Mouse (Mus musculus): ENCODE measurements around the gene Slc35f3. TPM values are rescaled to one million over a fixed set of nuclear protein-coding genes. Genes with fewer than 3 reads are reported as not detected.

Gene Slc35f3
- polyA plus RNA-seq, 1 experiment: not detected

DNA sequence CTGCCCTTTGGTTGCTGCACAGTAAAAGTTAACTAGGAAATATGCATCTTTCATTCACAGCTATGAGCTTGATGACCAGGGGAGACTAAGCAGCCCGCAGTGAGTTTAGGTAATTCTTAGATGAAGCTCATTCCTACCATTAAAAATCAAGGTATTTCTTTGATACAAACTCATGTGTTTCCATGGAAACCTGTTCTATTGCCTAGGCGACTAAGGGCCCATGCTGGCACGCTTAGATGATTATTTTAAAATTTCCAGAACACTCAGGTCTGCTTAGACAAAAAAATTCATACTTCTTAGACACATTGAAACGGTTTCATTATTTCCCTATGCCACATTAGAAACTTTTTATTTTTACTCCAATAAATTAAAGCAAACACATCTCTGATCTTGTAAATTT, 106.7 kb downstream of the Slc35f3 start:
- TF ChIP-seq MYOD1 (IDR thresholded peaks at IDR 0.05; ENCODE audit: control insufficient read depth, insufficient read length, low read depth): no peak
- no peak for TF ChIP-seq MAX (IDR thresholded peaks at IDR 0.05)
- no peak for TF ChIP-seq USF1 (IDR thresholded peaks at IDR 0.05; ENCODE audit: low read depth)
- TF ChIP-seq CEBPB (IDR thresholded peaks at IDR 0.05; ENCODE audit: low read depth): no peak
- peaks cover 4% of the 10 kb centered on the region for H3K27me3 ChIP-seq (ENCODE audit: control insufficient read depth, insufficient read depth, insufficient read length)
- no peak overlapping the region for H3K4me3 ChIP-seq (ENCODE audit: insufficient read depth, poor library complexity, severe bottlenecking)
- no peaks in the 10 kb centered on the region for H3K79me2 ChIP-seq (ENCODE audit: control insufficient read depth, insufficient read depth)
- H3K79me3 ChIP-seq (ENCODE audit: low read depth): no peaks in the 10 kb centered on the region
- H3ac ChIP-seq (ENCODE audit: control insufficient read depth, insufficient read length, low read depth): no peak overlapping the region
- H3K36me3 ChIP-seq (ENCODE audit: control insufficient read depth, insufficient read depth): no peaks in the 10 kb centered on the region

DNA sequence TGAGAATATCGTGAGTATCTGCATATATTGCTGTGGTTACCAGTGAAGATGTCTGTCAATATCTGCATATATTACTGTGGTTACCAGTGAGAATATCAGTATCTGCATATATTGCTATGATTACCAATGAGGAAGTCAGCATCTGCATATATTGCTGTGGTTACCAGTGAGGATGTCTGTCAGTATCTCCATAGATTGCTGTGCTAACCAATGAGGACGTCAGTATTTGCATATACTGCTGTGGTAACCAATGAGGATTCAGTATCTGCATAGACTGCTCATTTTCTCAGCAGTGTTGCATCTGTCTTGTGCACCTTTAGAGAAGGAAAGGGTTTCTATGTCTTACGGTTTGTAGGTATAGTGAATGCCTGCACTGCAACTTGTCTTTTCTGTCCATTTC, 122.5 kb downstream of the Slc35f3 start:
- Histone ChIP-seq H3K27me3 (ENCODE audit: control insufficient read depth, insufficient read depth, insufficient read length) (no peaks in the 10 kb centered on the region), H3K79me3 (ENCODE audit: low read depth) (peaks cover 6% of the 10 kb centered on the region), H3K4me3 (ENCODE audit: insufficient read depth, poor library complexity, severe bottlenecking) (no peak overlapping the region), H3ac (ENCODE audit: control insufficient read depth, insufficient read length, low read depth) (no peak overlapping the region), H3K36me3 (ENCODE audit: control insufficient read depth, insufficient read depth) (peaks cover 9% of the 10 kb centered on the region), H3K79me2 (ENCODE audit: control insufficient read depth, insufficient read depth) (peaks cover 16% of the 10 kb centered on the region)
- TF ChIP-seq MYOG (IDR thresholded peaks at IDR 0.05; ENCODE audit: control insufficient read depth, extremely low read depth, insufficient read length) (no peak), MYOD1 (IDR thresholded peaks at IDR 0.05; ENCODE audit: control insufficient read depth, insufficient read length, low read depth) (no peak), MAX (IDR thresholded peaks at IDR 0.05) (no peak), CEBPB (IDR thresholded peaks at IDR 0.05; ENCODE audit: low read depth) (no peak), CTCF (IDR thresholded peaks at IDR 0.05; ENCODE audit: control insufficient read depth, insufficient read depth, insufficient read length) (no peak), FOSL1 (IDR thresholded peaks at IDR 0.05; ENCODE audit: insufficient read depth, low read length, poor library complexity, severe bottlenecking) (no peak)

DNA sequence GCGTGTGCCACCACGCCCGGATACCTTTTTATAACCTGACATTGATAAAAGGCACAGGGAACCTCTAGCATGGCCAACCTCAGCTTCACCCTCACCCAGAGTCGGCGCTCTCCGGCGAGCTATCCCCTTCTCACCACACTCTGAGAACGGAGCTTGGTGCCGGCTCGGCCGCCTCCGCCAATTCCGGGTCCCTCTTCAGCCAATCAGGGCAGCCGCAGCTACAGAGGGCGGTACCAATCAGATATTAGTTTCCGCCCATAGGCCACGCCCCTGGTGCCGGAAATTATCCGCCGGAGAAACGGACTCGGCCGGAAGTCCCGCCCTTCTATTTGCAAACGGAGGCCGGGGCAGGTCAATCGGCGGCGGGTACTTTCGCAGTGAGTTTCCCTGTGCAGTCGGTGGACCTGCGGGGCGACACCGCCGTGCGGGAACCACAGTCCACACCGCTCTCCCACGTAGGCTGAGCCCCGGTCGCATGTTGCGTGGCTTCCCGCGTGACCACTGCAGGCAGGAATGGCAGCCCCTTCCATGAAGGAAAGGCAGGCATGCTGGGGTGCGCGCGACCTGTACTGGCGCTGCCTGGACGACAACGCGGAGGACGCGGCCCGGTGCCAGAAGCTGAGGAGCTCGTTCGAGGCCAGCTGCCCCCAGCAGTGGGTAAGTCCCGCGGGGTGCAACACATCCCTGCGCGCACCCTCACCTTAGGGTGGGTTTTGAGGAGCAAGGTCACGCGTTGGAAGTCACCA, 124.0 kb downstream of the Slc35f3 start, which contains the start of gene Coa6:
TSS of gene Coa6 (plus strand) at position 342 of the 746 bp plus-strand sequence.
- peak within 1 kb of the TSS; percentile 68 for H3K4me3 ChIP-seq (ENCODE audit: insufficient read depth, poor library complexity, severe bottlenecking)
- peak within 1 kb of the TSS; percentile 86 for H3ac ChIP-seq (ENCODE audit: control insufficient read depth, insufficient read length, low read depth)
- peaks cover 16% of the 10 kb centered on the region for H3K79me2 ChIP-seq (ENCODE audit: control insufficient read depth, insufficient read depth)
- peaks cover 25% of the 10 kb centered on the region for H3K36me3 ChIP-seq (ENCODE audit: control insufficient read depth, insufficient read depth)
- H3K27me3 ChIP-seq (ENCODE audit: control insufficient read depth, insufficient read depth, insufficient read length): no peaks in the 10 kb centered on the region
- no peak for TF ChIP-seq MYOD1 (IDR thresholded peaks at IDR 0.05; ENCODE audit: control insufficient read depth, insufficient read length, low read depth)
- TF ChIP-seq MAX (IDR thresholded peaks at IDR 0.05): no peak
- no peak for TF ChIP-seq MYOG (IDR thresholded peaks at IDR 0.05; ENCODE audit: control insufficient read depth, extremely low read depth, insufficient read length)
- H3K79me3 ChIP-seq (ENCODE audit: low read depth): peaks cover 6% of the 10 kb centered on the region

DNA sequence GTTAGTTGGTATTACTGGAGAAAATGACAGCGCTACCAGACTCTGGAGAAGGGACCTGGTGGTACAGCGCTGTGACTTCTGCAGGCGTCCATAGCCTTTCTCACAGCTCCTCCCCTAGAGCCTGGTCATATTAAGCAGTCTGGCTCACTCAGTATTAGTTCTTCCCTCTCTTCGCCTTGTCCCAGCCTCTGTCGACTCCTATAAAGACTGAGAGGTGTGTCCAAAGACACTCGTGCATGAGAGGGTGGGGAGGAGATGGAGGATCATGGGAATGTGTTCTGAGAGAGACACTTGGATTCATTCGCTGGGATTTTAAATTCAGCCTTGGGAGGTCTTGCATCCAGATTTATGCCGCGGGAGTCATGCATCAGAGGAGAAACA, 124.6 kb downstream of the Slc35f3 start:
- peak overlapping the region; percentile 68 for H3K4me3 ChIP-seq (ENCODE audit: insufficient read depth, poor library complexity, severe bottlenecking)
- H3K36me3 ChIP-seq (ENCODE audit: control insufficient read depth, insufficient read depth): peaks cover 30% of the 10 kb centered on the region
- TF ChIP-seq CTCF (IDR thresholded peaks at IDR 0.05; ENCODE audit: control insufficient read depth, insufficient read depth, insufficient read length): no peak
- no peak for TF ChIP-seq MYOG (IDR thresholded peaks at IDR 0.05; ENCODE audit: control insufficient read depth, extremely low read depth, insufficient read length)
- TF ChIP-seq CEBPB (IDR thresholded peaks at IDR 0.05; ENCODE audit: low read depth): no peak
- TF ChIP-seq MAX (IDR thresholded peaks at IDR 0.05): no peak
- no peak for TF ChIP-seq USF1 (IDR thresholded peaks at IDR 0.05; ENCODE audit: low read depth)
- TF ChIP-seq FOSL1 (IDR thresholded peaks at IDR 0.05; ENCODE audit: insufficient read depth, low read length, poor library complexity, severe bottlenecking): no peak
- no peak for TF ChIP-seq MYOD1 (IDR thresholded peaks at IDR 0.05; ENCODE audit: control insufficient read depth, insufficient read length, low read depth)
- peak overlapping the region; percentile 86 for H3ac ChIP-seq (ENCODE audit: control insufficient read depth, insufficient read length, low read depth)
- H3K79me2 ChIP-seq (ENCODE audit: control insufficient read depth, insufficient read depth): peaks cover 16% of the 10 kb centered on the region
- peaks cover 6% of the 10 kb centered on the region for H3K79me3 ChIP-seq (ENCODE audit: low read depth)
- H3K27me3 ChIP-seq (ENCODE audit: control insufficient read depth, insufficient read depth, insufficient read length): no peaks in the 10 kb centered on the region

DNA sequence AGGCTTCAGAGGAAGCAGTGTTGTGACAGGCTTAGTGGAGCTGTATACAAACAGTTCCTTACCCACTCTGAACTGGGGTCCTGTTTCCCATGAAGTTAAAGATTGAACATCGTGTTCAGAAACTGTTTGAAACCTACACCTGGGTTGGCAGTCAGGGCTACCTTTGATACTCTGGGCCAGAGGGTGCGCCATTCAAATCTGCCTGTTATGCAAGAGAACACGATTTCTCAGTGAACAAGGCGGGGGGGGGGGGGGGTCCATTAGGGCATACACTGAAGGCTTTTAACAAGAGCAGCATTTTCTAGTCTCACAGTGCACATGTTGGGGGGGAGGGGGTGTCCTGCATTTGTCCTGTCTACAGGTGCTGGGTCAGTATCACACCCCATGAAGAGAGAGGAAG, 125.8 kb downstream of the Slc35f3 start:
- no peak for TF ChIP-seq CEBPB (IDR thresholded peaks at IDR 0.05; ENCODE audit: low read depth)
- TF ChIP-seq CTCF (IDR thresholded peaks at IDR 0.05; ENCODE audit: control insufficient read depth, insufficient read depth, insufficient read length): no peak
- TF ChIP-seq MYOD1 (IDR thresholded peaks at IDR 0.05; ENCODE audit: control insufficient read depth, insufficient read length, low read depth): no peak
- TF ChIP-seq MAX (IDR thresholded peaks at IDR 0.05): no peak
- TF ChIP-seq USF1 (IDR thresholded peaks at IDR 0.05; ENCODE audit: low read depth): no peak
- no peak for TF ChIP-seq MYOG (IDR thresholded peaks at IDR 0.05; ENCODE audit: control insufficient read depth, extremely low read depth, insufficient read length)
- TF ChIP-seq FOSL1 (IDR thresholded peaks at IDR 0.05; ENCODE audit: insufficient read depth, low read length, poor library complexity, severe bottlenecking): no peak
- Histone ChIP-seq H3K79me2 (ENCODE audit: control insufficient read depth, insufficient read depth) (peaks cover 16% of the 10 kb centered on the region), H3ac (ENCODE audit: control insufficient read depth, insufficient read length, low read depth) (no peak overlapping the region), H3K27me3 (ENCODE audit: control insufficient read depth, insufficient read depth, insufficient read length) (no peaks in the 10 kb centered on the region), H3K36me3 (ENCODE audit: control insufficient read depth, insufficient read depth) (peaks cover 41% of the 10 kb centered on the region), H3K79me3 (ENCODE audit: low read depth) (peaks cover 6% of the 10 kb centered on the region), H3K4me3 (ENCODE audit: insufficient read depth, poor library complexity, severe bottlenecking) (no peak overlapping the region)

DNA sequence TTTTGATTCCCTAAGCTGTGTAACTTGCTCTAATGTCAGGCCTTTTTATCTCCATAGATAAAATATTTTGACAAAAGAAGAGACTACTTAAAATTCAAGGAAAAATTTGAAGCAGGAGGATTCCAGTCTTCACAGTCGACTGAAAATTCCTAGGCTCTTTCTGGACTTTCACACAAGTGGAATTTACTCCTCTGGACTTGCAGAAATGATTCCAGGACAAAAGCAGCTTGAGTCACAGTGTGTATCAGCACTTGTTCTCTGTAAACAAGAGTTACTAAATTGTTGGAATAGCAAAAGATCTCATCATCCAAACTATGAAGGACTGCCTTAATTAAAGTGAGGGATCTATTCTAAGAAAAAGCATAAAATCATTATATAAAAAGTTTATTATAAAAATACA, 126.6 kb downstream of the Slc35f3 start:
- Histone ChIP-seq H3ac (ENCODE audit: control insufficient read depth, insufficient read length, low read depth) (no peak overlapping the region), H3K27me3 (ENCODE audit: control insufficient read depth, insufficient read depth, insufficient read length) (no peaks in the 10 kb centered on the region), H3K79me3 (ENCODE audit: low read depth) (peaks cover 6% of the 10 kb centered on the region), H3K36me3 (ENCODE audit: control insufficient read depth, insufficient read depth) (peaks cover 41% of the 10 kb centered on the region), H3K79me2 (ENCODE audit: control insufficient read depth, insufficient read depth) (peaks cover 16% of the 10 kb centered on the region), H3K4me3 (ENCODE audit: insufficient read depth, poor library complexity, severe bottlenecking) (no peak overlapping the region)
- TF ChIP-seq CTCF (IDR thresholded peaks at IDR 0.05; ENCODE audit: control insufficient read depth, insufficient read depth, insufficient read length) (no peak), MAX (IDR thresholded peaks at IDR 0.05) (no peak), CEBPB (IDR thresholded peaks at IDR 0.05; ENCODE audit: low read depth) (no peak), USF1 (IDR thresholded peaks at IDR 0.05; ENCODE audit: low read depth) (no peak), FOSL1 (IDR thresholded peaks at IDR 0.05; ENCODE audit: insufficient read depth, low read length, poor library complexity, severe bottlenecking) (no peak), MYOD1 (IDR thresholded peaks at IDR 0.05; ENCODE audit: control insufficient read depth, insufficient read length, low read depth) (no peak), MYOG (IDR thresholded peaks at IDR 0.05; ENCODE audit: control insufficient read depth, extremely low read depth, insufficient read length) (no peak)

Measured in C2C12 (cell line).